Mouse (Mus musculus): Measurements from ENCODE around the gene Lnx1. TPM values are rescaled to one million over a fixed set of nuclear protein-coding genes. Genes with fewer than 3 reads are reported as not detected.

Lnx1 gene
- total and polyA plus RNA-seq, 2 experiments from 2014 or later = 1.3 to 3.5 TPM

DNA sequence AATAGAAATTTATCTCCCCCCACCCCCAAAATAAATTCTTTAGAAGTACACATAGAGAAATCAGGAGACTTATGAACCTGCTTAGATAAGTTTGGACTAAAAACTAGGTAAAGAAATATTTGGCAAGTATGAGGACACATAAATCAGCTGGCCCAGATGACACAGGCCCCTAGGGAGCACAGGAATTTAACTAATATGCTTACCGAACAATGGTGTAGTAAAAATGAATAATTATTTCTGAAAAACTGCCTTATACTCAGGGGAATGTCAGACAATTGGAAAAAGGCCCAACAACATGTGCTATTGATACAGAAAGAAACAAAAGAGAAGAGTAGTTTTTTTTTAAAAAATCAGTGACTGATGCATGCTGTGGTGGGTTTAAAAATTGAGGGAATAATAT is 40.1 kb downstream of the Lnx1 start:
- no peaks in the 10 kb centered on the region for H3K27me3 ChIP-seq (ENCODE audit: control insufficient read depth, insufficient read depth, low read length)
- H3K4me3 ChIP-seq (ENCODE audit: low read depth, low read length) = no peak overlapping the region
- no peaks in the 10 kb centered on the region for H3K9me3 ChIP-seq (replicated peaks; ENCODE audit: control insufficient read depth, low read length)
- H3K4me1 ChIP-seq (ENCODE audit: control insufficient read depth, insufficient read depth) = no peaks in the 10 kb centered on the region
- H3K4me2 ChIP-seq (ENCODE audit: low read depth, low read length) = no peak overlapping the region
- no peak overlapping the region for H3K27ac ChIP-seq (ENCODE audit: low read depth)
- ATAC-seq (ENCODE audit: insufficient read depth, low read depth) (no peak), DNase-seq (ENCODE audit: low spot score) (no peak)
- H3K9ac ChIP-seq (replicated peaks; ENCODE audit: low read depth, low read length) = no peak overlapping the region
- 59% methylated on average over 1 of the region's 1 CpGs for WGBS
- no peak for TF ChIP-seq EP300 (IDR thresholded peaks at IDR 0.05; ENCODE audit: low read depth)
- no peak for TF ChIP-seq CTCF (IDR thresholded peaks at IDR 0.05; ENCODE audit: low read depth)
- no peaks in the 10 kb centered on the region for H3K36me3 ChIP-seq (replicated peaks; ENCODE audit: control insufficient read depth, insufficient read depth, low read length)

- WGBS = 74% methylated on average over 4 of the region's 4 CpGs
- no peak overlapping the region for H3K27ac ChIP-seq (ENCODE audit: low read depth)
Observed at GRCm38 (mm10) chr5:74661734-74662560, 40.8 kb downstream of the Lnx1 start.

DNA sequence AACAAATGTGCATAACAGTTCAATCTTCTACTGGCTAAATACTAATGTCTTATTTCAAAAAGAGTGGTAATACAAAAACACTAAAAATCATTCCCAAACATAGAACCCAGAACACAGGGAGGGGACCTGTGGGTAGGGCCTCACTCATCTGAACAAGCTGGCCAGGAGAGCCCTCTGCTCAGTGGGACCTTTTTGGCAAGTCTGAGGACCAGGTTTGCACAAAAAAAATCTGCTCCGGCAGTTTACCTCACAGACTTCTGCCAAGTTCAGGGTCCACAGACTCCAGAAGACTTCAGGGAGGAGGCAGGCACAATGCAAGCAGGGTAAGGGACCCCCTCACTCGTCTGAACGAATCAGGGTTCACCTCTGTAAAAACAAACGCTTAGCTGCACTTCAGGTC is 42.9 kb downstream of the Lnx1 start:
- H3K9me3 ChIP-seq (replicated peaks; ENCODE audit: control insufficient read depth, low read length) = no peaks in the 10 kb centered on the region
- H3K9ac ChIP-seq (replicated peaks; ENCODE audit: low read depth, low read length) = no peak overlapping the region
- no peak for DNase-seq (ENCODE audit: low spot score)
- WGBS = 75% methylated on average over 4 of the region's 4 CpGs
- no peaks in the 10 kb centered on the region for H3K36me3 ChIP-seq (replicated peaks; ENCODE audit: control insufficient read depth, insufficient read depth, low read length)
- H3K4me3 ChIP-seq (ENCODE audit: low read depth, low read length) = no peak overlapping the region
- no peak overlapping the region for H3K27ac ChIP-seq (ENCODE audit: low read depth)
- TF ChIP-seq EP300 (IDR thresholded peaks at IDR 0.05; ENCODE audit: low read depth) (no peak), CTCF (IDR thresholded peaks at IDR 0.05; ENCODE audit: low read depth) (no peak)
- no peak for ATAC-seq (ENCODE audit: insufficient read depth, low read depth)
- H3K4me1 ChIP-seq (ENCODE audit: control insufficient read depth, insufficient read depth) = no peaks in the 10 kb centered on the region
- H3K4me2 ChIP-seq (ENCODE audit: low read depth, low read length) = no peak overlapping the region
- H3K27me3 ChIP-seq (ENCODE audit: control insufficient read depth, insufficient read depth, low read length) = no peaks in the 10 kb centered on the region

More at GRCm38 (mm10) chr5:74661734-74662560, 40.8 kb downstream of the Lnx1 start:
- no peaks in the 10 kb centered on the region for H3K9me3 ChIP-seq (replicated peaks; ENCODE audit: control insufficient read depth, low read length)
- H3K27me3 ChIP-seq (ENCODE audit: control insufficient read depth, insufficient read depth, low read length) = no peaks in the 10 kb centered on the region
- H3K36me3 ChIP-seq (replicated peaks; ENCODE audit: control insufficient read depth, insufficient read depth, low read length) = no peaks in the 10 kb centered on the region
- no peaks in the 10 kb centered on the region for H3K4me1 ChIP-seq (ENCODE audit: control insufficient read depth, insufficient read depth)
- ATAC-seq (ENCODE audit: insufficient read depth, low read depth) (no peak), DNase-seq (ENCODE audit: low spot score) (no peak)
- no peak overlapping the region for H3K9ac ChIP-seq (replicated peaks; ENCODE audit: low read depth, low read length)
- H3K4me3 ChIP-seq (ENCODE audit: low read depth, low read length) = no peak overlapping the region
- no peak for TF ChIP-seq EP300 (IDR thresholded peaks at IDR 0.05; ENCODE audit: low read depth)
- no peak for TF ChIP-seq CTCF (IDR thresholded peaks at IDR 0.05; ENCODE audit: low read depth)
- no peak overlapping the region for H3K4me2 ChIP-seq (ENCODE audit: low read depth, low read length)

GRCm38 (mm10) chr5:74659281-74659680 is 43.4 kb downstream of the Lnx1 start:
- ATAC-seq (ENCODE audit: insufficient read depth, low read depth) (no peak), DNase-seq (ENCODE audit: low spot score) (no peak)
- no peak overlapping the region for H3K4me3 ChIP-seq (ENCODE audit: low read depth, low read length)
- no peak overlapping the region for H3K27ac ChIP-seq (ENCODE audit: low read depth)
- no peak for TF ChIP-seq EP300 (IDR thresholded peaks at IDR 0.05; ENCODE audit: low read depth)
- no peak for TF ChIP-seq CTCF (IDR thresholded peaks at IDR 0.05; ENCODE audit: low read depth)
- H3K9me3 ChIP-seq (replicated peaks; ENCODE audit: control insufficient read depth, low read length) = no peaks in the 10 kb centered on the region
- no peak overlapping the region for H3K4me2 ChIP-seq (ENCODE audit: low read depth, low read length)
- no peak overlapping the region for H3K9ac ChIP-seq (replicated peaks; ENCODE audit: low read depth, low read length)
- WGBS = 77% methylated on average over 5 of the region's 5 CpGs
- no peaks in the 10 kb centered on the region for H3K4me1 ChIP-seq (ENCODE audit: control insufficient read depth, insufficient read depth)
- no peaks in the 10 kb centered on the region for H3K36me3 ChIP-seq (replicated peaks; ENCODE audit: control insufficient read depth, insufficient read depth, low read length)
- no peaks in the 10 kb centered on the region for H3K27me3 ChIP-seq (ENCODE audit: control insufficient read depth, insufficient read depth, low read length)

GRCm38 (mm10) chr5:74657930-74658329 is 44.8 kb downstream of the Lnx1 start:
- H3K4me3 ChIP-seq (ENCODE audit: low read depth, low read length) = no peak overlapping the region
- H3K4me1 ChIP-seq (ENCODE audit: control insufficient read depth, insufficient read depth) = no peaks in the 10 kb centered on the region
- H3K36me3 ChIP-seq (replicated peaks; ENCODE audit: control insufficient read depth, insufficient read depth, low read length) = no peaks in the 10 kb centered on the region
- H3K9me3 ChIP-seq (replicated peaks; ENCODE audit: control insufficient read depth, low read length) = no peaks in the 10 kb centered on the region
- no peak overlapping the region for H3K9ac ChIP-seq (replicated peaks; ENCODE audit: low read depth, low read length)
- 84% methylated on average over 6 of the region's 6 CpGs for WGBS
- ATAC-seq (ENCODE audit: insufficient read depth, low read depth) (no peak), DNase-seq (ENCODE audit: low spot score) (no peak)
- no peak overlapping the region for H3K27ac ChIP-seq (ENCODE audit: low read depth)
- H3K4me2 ChIP-seq (ENCODE audit: low read depth, low read length) = no peak overlapping the region
- H3K27me3 ChIP-seq (ENCODE audit: control insufficient read depth, insufficient read depth, low read length) = no peaks in the 10 kb centered on the region
- no peak for TF ChIP-seq CTCF (IDR thresholded peaks at IDR 0.05; ENCODE audit: low read depth)
- no peak for TF ChIP-seq EP300 (IDR thresholded peaks at IDR 0.05; ENCODE audit: low read depth)

DNA sequence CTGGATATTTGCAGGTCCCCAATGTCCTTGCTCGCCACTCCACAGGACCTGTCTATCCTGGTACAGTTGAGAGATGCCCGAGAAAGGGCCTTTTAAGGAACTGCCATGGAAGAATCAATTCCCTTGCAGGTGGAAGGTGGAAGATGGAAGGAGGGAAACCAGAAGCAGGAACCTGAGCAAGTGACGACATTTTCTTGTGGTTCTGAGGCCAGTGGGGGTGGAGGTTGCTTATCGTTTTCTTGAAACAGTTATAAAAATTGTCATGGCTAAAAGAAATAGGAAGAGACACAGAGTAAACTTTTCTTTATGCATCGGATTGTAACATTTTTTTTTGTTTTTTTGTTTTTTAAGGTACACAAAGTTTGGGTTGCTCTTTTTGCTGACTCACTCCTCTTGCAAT is 46.3 kb downstream of the Lnx1 start:
- no peak for DNase-seq (ENCODE audit: low spot score)
- Histone ChIP-seq H3K27me3 (ENCODE audit: control insufficient read depth, insufficient read depth, low read length) (no peaks in the 10 kb centered on the region), H3K4me2 (ENCODE audit: low read depth, low read length) (no peak overlapping the region), H3K27ac (ENCODE audit: low read depth) (no peak overlapping the region), H3K9ac (replicated peaks; ENCODE audit: low read depth, low read length) (no peak overlapping the region), H3K4me3 (ENCODE audit: low read depth, low read length) (no peak overlapping the region), H3K4me1 (ENCODE audit: control insufficient read depth, insufficient read depth) (peaks cover 4% of the 10 kb centered on the region; the same call in 1 of the 2 replicates), H3K36me3 (replicated peaks; ENCODE audit: control insufficient read depth, insufficient read depth, low read length) (no peaks in the 10 kb centered on the region), H3K9me3 (replicated peaks; ENCODE audit: control insufficient read depth, low read length) (no peaks in the 10 kb centered on the region)
- WGBS = 76% methylated on average over 5 of the region's 5 CpGs
- ATAC-seq (ENCODE audit: insufficient read depth, low read depth) = no peak
- TF ChIP-seq EP300 (IDR thresholded peaks at IDR 0.05; ENCODE audit: low read depth) (no peak), CTCF (IDR thresholded peaks at IDR 0.05; ENCODE audit: low read depth) (no peak)
